Mouse (Mus musculus) left cerebral cortex, adult 18-20 months (tissue): ENCODE measurements around the gene Gm28305. TPM values are rescaled to one million over a fixed set of nuclear protein-coding genes. Genes with fewer than 3 reads are reported as not detected.

ENCODE experiments used
- total RNA-seq, 2 experiments: library from RNA; stranded (reverse); gene quantifications; 2 replicates each; pipeline ENCODE4 v1.2.3; 2021

Gene Gm28305
- total RNA-seq, 2 experiments from 2014 or later, result not detected

Other genes starting within 250 kb of the Gm28305 start
- 1 to 10 TPM; 5.6 to 9.1 TPM for gene Nphp3, start 38.1 kb upstream of the Gm28305 start, total RNA-seq
- 10 to 100 TPM; 39.2 to 44.2 TPM for gene Uba5, start 22.5 kb downstream of the Gm28305 start, total RNA-seq
- gene Acad11, start 22.7 kb downstream of the Gm28305 start, total RNA-seq, result 10 to 100 TPM; 20.3 to 22.7 TPM
- gene Ackr4, start 86.3 kb downstream of the Gm28305 start, total RNA-seq, result under 1 TPM in 1 of 2 experiments, not detected in 1; 0.21 TPM
- gene Dnajc13, start 222.3 kb downstream of the Gm28305 start, total RNA-seq, result 10 to 100 TPM; 72.3 to 73.1 TPM